Mouse (Mus musculus): ENCODE results near the gene Ubqlnl. TPM values are rescaled to one million over a fixed set of nuclear protein-coding genes. Genes with fewer than 3 reads are reported as not detected.

Ubqlnl gene
- total and polyA plus RNA-seq, 3 experiments, result not detected

GRCm38 (mm10) chr7:104183292-104183691 lies 32.9 kb upstream of the Ubqlnl start, which contains the start of gene Olfr648:
Gene Olfr648 (minus strand): TSS chr7:104183392.
- Histone ChIP-seq H3K79me2 (ENCODE audit: control insufficient read depth, insufficient read depth, low read length, poor library complexity) (no peaks in the 10 kb centered on the region), H3K9me3 (replicated peaks; ENCODE audit: insufficient read depth, low read length) (no peaks in the 10 kb centered on the region), H3K27ac (ENCODE audit: control insufficient read depth, low read depth, low read length) (no peak within 1 kb of the TSS), H3K27me3 (ENCODE audit: control insufficient read depth in 1 of 2, insufficient read depth in 2 of 2, low read length in 2 of 2) (no peaks in the 10 kb centered on the region), H3K4me3 (ENCODE audit: control insufficient read depth in 1 of 2, insufficient read depth in 1 of 2, low read depth in 2 of 2, low read length in 2 of 2) (no peak within 1 kb of the TSS), H3K36me3 (ENCODE audit: control insufficient read depth in 1 of 2, insufficient read depth in 2 of 2, low read length in 2 of 2) (no peaks in the 10 kb centered on the region), H3K4me1 (ENCODE audit: control insufficient read depth in 1 of 2, insufficient read depth in 2 of 2, low read length in 2 of 2) (no peaks in the 10 kb centered on the region), H3K9ac (ENCODE audit: control insufficient read depth, low read depth, low read length, poor library complexity, severe bottlenecking) (no peak within 1 kb of the TSS)
- no peak for DNase-seq (ENCODE audit: low read depth, low spot score)
- TF ChIP-seq MEF2A (IDR thresholded peaks at IDR 0.05; ENCODE audit: extremely low read depth, insufficient replicate concordance, low read depth, low read length, poor library complexity, severe bottlenecking), result no peak

GRCm38 (mm10) chr7:104179074-104179473 lies 28.7 kb upstream of the Ubqlnl start:
- Histone ChIP-seq H3K9ac (ENCODE audit: control insufficient read depth, low read depth, low read length, poor library complexity, severe bottlenecking) (no peak overlapping the region), H3K79me2 (ENCODE audit: control insufficient read depth, insufficient read depth, low read length, poor library complexity) (no peaks in the 10 kb centered on the region), H3K9me3 (replicated peaks; ENCODE audit: insufficient read depth, low read length) (no peaks in the 10 kb centered on the region), H3K4me3 (ENCODE audit: control insufficient read depth in 1 of 2, insufficient read depth in 1 of 2, low read depth in 2 of 2, low read length in 2 of 2) (no peak overlapping the region), H3K27me3 (ENCODE audit: control insufficient read depth in 1 of 2, insufficient read depth in 2 of 2, low read length in 2 of 2) (no peaks in the 10 kb centered on the region; a peak in 1 of 4 replicates), H3K4me1 (ENCODE audit: control insufficient read depth in 1 of 2, insufficient read depth in 2 of 2, low read length in 2 of 2) (no peaks in the 10 kb centered on the region), H3K27ac (ENCODE audit: control insufficient read depth, low read depth, low read length) (no peak overlapping the region), H3K36me3 (ENCODE audit: control insufficient read depth in 1 of 2, insufficient read depth in 2 of 2, low read length in 2 of 2) (no peaks in the 10 kb centered on the region)
- DNase-seq (ENCODE audit: low read depth, low spot score), result no peak
- no peak for TF ChIP-seq EP300 (IDR thresholded peaks at IDR 0.05; ENCODE audit: low read depth in 1 of 2, low read length in 2 of 2)
- TF ChIP-seq MAFK (IDR thresholded peaks at IDR 0.05; ENCODE audit: borderline replicate concordance, low read depth, low read length), result no peak
- TF ChIP-seq TAL1 (IDR thresholded peaks at IDR 0.05; ENCODE audit: low read length), result no peak
- TF ChIP-seq MAZ (IDR thresholded peaks at IDR 0.05; ENCODE audit: low read depth, low read length), result no peak
- TF ChIP-seq HCFC1 (IDR thresholded peaks at IDR 0.05; ENCODE audit: low read depth, low read length), result no peak

GRCm38 (mm10) chr7:104178422-104179054 lies 28.2 kb upstream of the Ubqlnl start:
- Histone ChIP-seq H3K4me3 (ENCODE audit: control insufficient read depth in 1 of 2, insufficient read depth in 1 of 2, low read depth in 2 of 2, low read length in 2 of 2) (no peak overlapping the region), H3K79me2 (ENCODE audit: control insufficient read depth, insufficient read depth, low read length, poor library complexity) (no peaks in the 10 kb centered on the region), H3K9me3 (replicated peaks; ENCODE audit: insufficient read depth, low read length) (no peaks in the 10 kb centered on the region), H3K4me1 (ENCODE audit: control insufficient read depth in 1 of 2, insufficient read depth in 2 of 2, low read length in 2 of 2) (no peaks in the 10 kb centered on the region), H3K9ac (ENCODE audit: control insufficient read depth, low read depth, low read length, poor library complexity, severe bottlenecking) (no peak overlapping the region), H3K27me3 (ENCODE audit: control insufficient read depth in 1 of 2, insufficient read depth in 2 of 2, low read length in 2 of 2) (no peaks in the 10 kb centered on the region; a peak in 1 of 4 replicates), H3K36me3 (ENCODE audit: control insufficient read depth in 1 of 2, insufficient read depth in 2 of 2, low read length in 2 of 2) (no peaks in the 10 kb centered on the region), H3K27ac (ENCODE audit: control insufficient read depth, low read depth, low read length) (no peak overlapping the region)
- no peak for DNase-seq (ENCODE audit: low read depth, low spot score)
- no peak for TF ChIP-seq BHLHE40 (IDR thresholded peaks at IDR 0.05; ENCODE audit: borderline replicate concordance, low read depth, low read length)
- TF ChIP-seq HCFC1 (IDR thresholded peaks at IDR 0.05; ENCODE audit: low read depth, low read length), result no peak
- TF ChIP-seq UBTF (IDR thresholded peaks at IDR 0.05; ENCODE audit: borderline replicate concordance, insufficient read depth, low read depth, low read length), result no peak
- no peak for TF ChIP-seq USF2 (IDR thresholded peaks at IDR 0.05; ENCODE audit: borderline replicate concordance in 1 of 2, insufficient read depth in 1 of 2, low read depth in 1 of 2, low read length in 2 of 2)
- no peak for TF ChIP-seq CHD2 (IDR thresholded peaks at IDR 0.05; ENCODE audit: low read length)
- no peak for TF ChIP-seq RCOR1 (IDR thresholded peaks at IDR 0.05; ENCODE audit: low read depth, low read length)
- no peak for TF ChIP-seq MXI1 (IDR thresholded peaks at IDR 0.05; ENCODE audit: low read depth, low read length)
- no peak for TF ChIP-seq MYC (IDR thresholded peaks at IDR 0.05; ENCODE audit: low read depth, low read length)
- TF ChIP-seq USF1 (IDR thresholded peaks at IDR 0.05; ENCODE audit: low read depth, low read length), result no peak

Measured in MEL (cell line).